Mouse (Mus musculus): ENCODE data around the gene Ankrd27.

The Ankrd27 gene

GRCm38 (mm10) chr7:35640072-35640471, 54.0 kb downstream of the Ankrd27 start:
- DNase-seq (ENCODE audit: low spot score in 2 of 2), result no peak

DNA sequence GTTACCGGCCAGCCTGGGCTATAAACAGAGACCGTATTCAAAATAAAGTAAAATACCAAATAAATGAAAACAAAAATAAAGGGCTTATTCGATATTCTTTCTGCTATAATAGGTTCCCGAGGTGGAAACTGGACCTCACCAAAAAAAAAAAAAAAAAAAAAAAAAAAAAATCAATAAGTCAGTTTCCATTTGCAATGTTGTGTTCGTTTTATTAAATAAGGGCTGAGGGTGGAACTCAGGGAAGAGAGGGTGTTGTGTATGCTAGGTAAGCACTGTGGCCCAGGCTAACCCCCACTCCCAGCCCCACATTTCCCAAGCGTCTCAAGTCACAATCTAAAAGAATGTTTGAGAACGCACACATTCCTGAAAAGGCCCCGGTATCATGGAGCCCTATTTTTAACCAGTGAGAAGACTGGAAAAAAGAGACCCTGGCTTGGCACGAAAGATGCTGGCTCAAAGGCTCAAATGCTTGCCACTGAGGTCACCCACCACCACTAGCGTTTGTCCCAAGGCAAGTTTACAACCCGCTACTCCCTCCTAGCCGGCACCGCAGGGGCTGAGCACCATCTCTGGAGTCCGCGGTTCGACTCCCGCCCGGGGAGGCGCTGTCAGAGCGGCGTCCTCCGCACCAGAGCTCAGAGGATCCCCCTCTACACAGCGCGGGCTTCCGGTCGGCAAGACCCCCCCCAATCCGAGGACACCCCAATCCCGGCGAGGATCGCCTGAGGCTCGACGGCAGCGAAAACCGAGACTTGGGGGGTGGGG, 60.5 kb downstream of the Ankrd27 start:
- peak in 1 of 2 experiments; percentile 16 for DNase-seq (ENCODE audit: low spot score in 2 of 2)

GRCm38 (mm10) chr7:35647101-35647698, 61.2 kb downstream of the Ankrd27 start, which contains the start of gene Pdcd5:
Gene Pdcd5 (minus strand): TSS chr7:35647521.
- DNase-seq (ENCODE audit: low spot score in 2 of 2), result peak; percentile 98 to 99

DNA sequence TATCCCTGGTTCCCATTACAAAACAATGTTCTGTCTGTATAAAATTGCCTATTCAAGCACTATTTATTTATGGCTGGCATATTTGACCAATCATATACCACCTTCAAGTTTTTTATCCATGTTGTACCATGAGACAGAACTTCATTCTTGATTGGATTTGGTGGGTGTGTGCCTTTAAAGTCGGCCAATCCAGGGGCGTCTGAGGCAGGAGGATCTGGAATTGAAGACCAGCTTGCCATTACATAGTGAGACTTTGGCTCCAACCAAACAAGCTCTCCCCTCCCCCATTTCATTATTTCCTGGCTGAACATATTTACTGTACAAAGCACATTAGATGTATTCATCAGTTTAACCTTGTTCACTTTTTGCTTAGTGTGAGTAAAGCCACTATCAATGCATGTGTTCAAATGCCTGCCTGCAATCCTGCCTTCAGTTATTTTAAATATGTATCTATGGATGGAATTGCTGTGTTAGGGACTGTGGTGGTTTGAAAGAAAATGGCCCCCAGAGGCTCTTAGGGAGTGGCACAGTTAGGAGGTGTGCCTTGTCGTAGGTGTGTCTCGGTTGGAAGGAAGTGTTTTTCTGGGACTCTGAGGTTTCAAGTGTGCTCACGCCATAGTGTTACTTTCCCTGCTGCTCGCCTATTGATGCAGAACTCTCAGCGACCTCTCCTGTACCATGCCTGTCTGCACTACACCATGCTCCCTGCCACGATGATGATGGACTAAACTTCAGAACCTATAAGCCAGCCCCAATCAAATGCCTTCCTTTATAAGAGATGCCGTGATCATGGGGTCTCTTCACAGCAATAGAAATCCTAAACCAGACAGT, 62.4 kb downstream of the Ankrd27 start:
- no peak for DNase-seq (ENCODE audit: low spot score in 2 of 2)

GRCm38 (mm10) chr7:35649071-35649470, 63.0 kb downstream of the Ankrd27 start:
- DNase-seq (ENCODE audit: low spot score in 2 of 2), result no peak

- peak; percentile 71 for DNase-seq (ENCODE audit: low spot score in 2 of 2)
Observed at GRCm38 (mm10) chr7:35650716-35651410, 64.8 kb downstream of the Ankrd27 start.

GRCm38 (mm10) chr7:35651583-35652270, 65.7 kb downstream of the Ankrd27 start:
- no peak for DNase-seq (ENCODE audit: low spot score in 2 of 2)

DNA sequence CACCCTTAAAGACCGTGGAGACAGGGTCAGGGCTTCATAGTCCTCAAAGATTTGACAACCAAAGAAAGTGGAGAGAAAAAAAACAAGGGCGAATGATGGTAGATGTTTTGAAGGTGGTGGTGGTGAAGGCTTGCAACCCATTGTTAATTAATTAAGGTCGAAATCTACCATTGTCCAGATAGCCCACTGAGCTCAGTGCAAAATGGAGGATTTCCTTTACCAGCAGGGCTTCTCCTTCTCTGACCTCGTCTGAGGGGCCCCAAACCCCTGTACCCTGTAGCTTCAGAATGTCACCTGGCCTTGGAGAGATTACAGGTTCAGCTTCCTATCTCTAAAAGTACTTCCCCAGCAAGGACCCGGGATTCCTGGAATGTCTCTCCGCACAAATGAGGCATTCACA, 71.8 kb downstream of the Ankrd27 start:
- DNase-seq (ENCODE audit: low spot score in 2 of 2), result no peak

- DNase-seq (ENCODE audit: low spot score in 2 of 2), result no peak
Observed at GRCm38 (mm10) chr7:35659173-35659572, 73.1 kb downstream of the Ankrd27 start.

DNA sequence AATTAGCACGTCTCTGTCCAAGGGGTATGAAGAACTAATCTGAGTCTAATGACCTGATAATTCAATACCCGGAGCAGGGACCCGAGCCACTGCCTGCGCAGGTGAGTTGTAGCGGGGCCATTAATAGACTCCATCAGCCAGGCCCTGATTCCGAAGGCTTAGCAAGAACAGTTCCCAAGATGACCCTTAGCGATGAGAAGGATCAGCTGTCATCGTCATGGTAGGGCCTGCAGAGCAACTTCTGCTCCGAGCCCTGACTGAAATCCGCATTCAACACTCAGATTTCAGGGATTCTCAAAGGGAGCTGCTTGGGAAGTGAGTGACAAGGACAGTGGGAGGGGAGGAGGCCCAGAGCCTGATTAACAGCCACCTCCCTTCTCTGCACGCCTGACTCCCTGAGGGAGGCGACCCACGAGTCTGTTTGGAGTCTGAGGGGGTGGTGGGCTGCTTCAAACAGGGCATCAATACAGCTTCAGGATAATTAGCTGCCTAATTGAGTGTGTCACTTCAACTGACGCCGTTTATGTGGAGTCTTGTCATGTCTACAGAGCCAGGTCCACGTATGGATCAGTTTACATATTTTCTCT, 77.8 kb downstream of the Ankrd27 start:
- DNase-seq (ENCODE audit: low spot score in 2 of 2), result no peak

GRCm38 (mm10) chr7:35668066-35669041, 82.3 kb downstream of the Ankrd27 start:
- no peak for DNase-seq (ENCODE audit: low spot score in 2 of 2)

DNA sequence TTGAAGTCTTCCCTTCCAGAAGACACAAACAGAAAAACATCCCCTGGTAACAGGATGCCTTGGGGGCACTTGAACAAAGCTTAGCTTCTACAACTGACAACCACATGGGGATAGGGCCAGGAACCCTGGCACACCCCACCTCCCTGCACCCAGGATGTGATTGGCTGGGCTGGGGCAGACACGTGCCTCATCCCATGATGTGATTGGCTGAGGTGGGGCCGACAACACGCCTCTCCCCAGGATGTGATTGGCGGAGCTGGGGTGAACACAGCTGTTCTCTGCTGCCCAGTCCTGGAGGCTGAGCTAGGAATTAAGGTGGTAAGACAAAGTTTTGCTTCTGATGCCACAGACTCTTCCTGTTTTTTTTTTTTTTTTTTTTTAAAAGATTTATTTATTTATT, 92.9 kb downstream of the Ankrd27 start:
- no peak for DNase-seq (ENCODE audit: low spot score in 2 of 2)

GRCm38 (mm10) chr7:35681559-35681958, 95.5 kb downstream of the Ankrd27 start:
- DNase-seq (ENCODE audit: low spot score in 2 of 2), result no peak

DNA sequence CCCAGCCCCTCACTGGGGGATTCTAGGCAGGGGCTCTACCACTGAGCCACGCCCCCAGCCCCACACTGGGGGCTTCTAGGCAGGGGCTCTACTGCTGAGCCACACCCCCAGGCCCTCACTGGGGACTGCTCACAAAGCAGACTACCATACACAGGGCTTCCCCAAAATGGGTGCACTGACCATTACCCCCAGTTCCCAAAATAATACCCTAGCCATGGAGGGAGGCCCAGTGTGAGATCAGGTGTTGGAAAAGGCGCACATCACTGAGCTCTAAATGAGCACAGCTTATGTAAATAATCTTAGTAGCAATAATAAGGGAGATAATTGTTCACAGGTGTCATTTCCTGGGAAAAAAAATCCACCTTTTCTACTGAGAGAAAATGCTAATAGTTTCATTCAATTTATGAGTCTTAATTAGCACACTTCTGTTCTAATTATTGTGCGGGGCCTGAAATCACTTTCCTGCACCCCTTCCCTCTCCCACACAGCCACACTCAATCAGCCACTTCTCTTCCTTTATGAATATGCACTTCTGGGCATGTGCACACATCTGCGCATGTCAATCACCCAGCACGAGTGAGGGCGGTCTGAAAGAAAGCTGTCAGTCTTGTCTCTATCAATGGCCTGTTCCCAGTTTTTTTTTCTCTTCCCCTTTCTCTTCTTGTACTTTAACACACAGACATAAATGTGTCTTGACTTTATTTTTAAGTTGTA, 97.5 kb downstream of the Ankrd27 start:
- no peak for DNase-seq (ENCODE audit: low spot score in 2 of 2)

DNA sequence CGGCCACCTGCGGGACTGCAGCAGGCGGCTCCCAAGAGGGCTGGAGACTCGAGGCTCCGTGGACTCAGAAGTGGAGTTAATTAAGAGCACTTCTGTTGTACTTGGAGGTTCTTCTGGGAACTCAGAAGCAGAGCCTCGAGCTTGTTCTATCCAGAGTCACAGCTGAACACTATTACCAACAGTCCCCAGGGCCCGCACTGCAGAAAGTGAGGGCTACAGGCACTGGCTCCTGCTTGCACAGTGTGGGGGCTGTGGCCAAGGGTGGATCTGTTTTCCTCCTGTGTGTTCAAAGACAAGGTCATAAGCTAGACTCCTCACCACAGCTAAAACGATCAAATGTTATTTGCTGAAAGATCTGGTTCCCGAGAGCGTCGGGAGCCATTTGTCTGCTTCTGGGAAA, 100.2 kb downstream of the Ankrd27 start:
- DNase-seq (ENCODE audit: low spot score in 2 of 2), result no peak

DNA sequence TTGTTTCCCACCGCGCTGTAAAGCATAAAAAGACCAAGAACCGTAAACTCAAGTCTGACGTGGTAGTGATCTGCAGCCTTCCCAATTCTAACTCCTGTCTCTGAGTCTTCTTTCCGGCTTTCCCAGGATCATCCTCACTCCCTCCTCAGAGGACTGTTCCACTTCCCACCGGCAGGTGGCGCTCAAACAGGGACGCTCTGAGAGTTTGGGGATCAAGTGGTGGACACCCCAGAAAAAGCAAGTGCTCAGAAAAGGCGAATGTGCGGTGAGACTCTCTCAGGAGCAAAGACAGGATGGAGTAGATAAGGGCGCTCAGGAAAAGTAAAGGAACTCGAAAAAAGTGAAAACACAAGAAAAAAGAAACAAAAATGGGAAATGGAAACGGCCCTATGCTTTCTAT, 100.7 kb downstream of the Ankrd27 start:
- peak; percentile 56 to 70 for DNase-seq (ENCODE audit: low spot score in 2 of 2)

GRCm38 (mm10) chr7:35687229-35687628, 101.2 kb downstream of the Ankrd27 start:
- no peak for DNase-seq (ENCODE audit: low spot score in 2 of 2)

DNA sequence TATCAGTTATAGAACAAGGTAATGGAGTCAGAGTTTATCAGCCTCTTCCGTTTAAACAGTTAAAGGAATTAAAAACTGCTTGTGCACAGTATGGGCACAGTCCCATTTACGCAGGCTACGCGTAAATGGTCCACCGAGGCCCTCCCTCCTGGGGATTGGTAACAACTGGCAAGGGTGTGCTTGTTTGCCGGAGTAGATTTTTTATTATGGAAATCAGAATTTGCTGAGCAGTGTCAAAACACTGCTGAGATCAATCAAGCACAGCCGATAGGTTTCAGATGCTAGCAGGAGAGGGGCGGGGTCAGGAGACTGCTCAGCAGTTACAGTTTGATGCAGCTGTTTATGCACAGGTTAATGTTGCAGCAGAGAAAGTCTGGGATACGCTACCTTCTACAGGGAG, 102.2 kb downstream of the Ankrd27 start:
- DNase-seq (ENCODE audit: low spot score in 2 of 2), result no peak
